In genomic region chr9:115858848-115859247, GRCm38 (mm10) we compare ENCODE assay signal across 11 mouse cellular contexts. TPM values are rescaled to one million over a fixed set of nuclear protein-coding genes. Genes with fewer than 3 reads are reported as not detected.
DNase-seq lines count a peak whose midpoint lies in the region; ATAC-seq and TF ChIP-seq lines count a peak whose summit lies in the region.
"Had no signal": no experiment of that assay in that cellular context is flagged by ENCODE, and none has a peak within 500 bp of the region (broad histone marks: within the 10 kb centered on the region; RNA-seq: fewer than 3 reads in every experiment).

No protein-coding gene starts in this region.

- no peak overlapping the region for H3K4me2 ChIP-seq in hindbrain, embryonic 11.5 days (replicated peaks; ENCODE audit: low read depth, low read length)
- H3K4me2 ChIP-seq in hindbrain, embryonic 16.5 days (ENCODE audit: low read length), result no peak overlapping the region
- H3K4me2 ChIP-seq: heart, embryonic 15.5 days; midbrain, embryonic 12.5 days had no signal

- no peaks in the 10 kb centered on the region for H3K4me1 ChIP-seq in hindbrain, embryonic 11.5 days (replicated peaks; ENCODE audit: control insufficient read depth, insufficient read depth, low read length)
- no peaks in the 10 kb centered on the region for H3K4me1 ChIP-seq in hindbrain, embryonic 16.5 days (ENCODE audit: control insufficient read depth, insufficient read depth, low read depth, low read length)
- H3K4me1 ChIP-seq in spleen, adult 2 months (ENCODE audit: control insufficient read depth, insufficient read depth, insufficient read length), result no peaks in the 10 kb centered on the region
- no peaks in the 10 kb centered on the region for H3K4me1 ChIP-seq in forebrain, embryonic 10.5 days
- H3K4me1 ChIP-seq: heart, embryonic 15.5 days; midbrain, embryonic 12.5 days had no signal

- TF ChIP-seq CTCF in spleen, adult 2 months (IDR thresholded peaks at IDR 0.05; ENCODE audit: extremely low read depth, insufficient read depth, insufficient read length, insufficient replicate concordance), result peak; percentile 25; the same call in 1 of the 2 replicates

- DNase-seq in hindbrain, embryonic 11.5 days (ENCODE audit: low spot score), result peak; percentile 23
- no peak for DNase-seq in spleen, adult 2 months (ENCODE audit: low read depth in 1 of 2, low spot score in 2 of 2)
- no peak for DNase-seq in spleen, postnatal 36 days (ENCODE audit: low spot score in 2 of 2)
- DNase-seq in induced T-regulatory cell, adult 2 months (ENCODE audit: low read depth), result peak; percentile 5
- DNase-seq in thymus, postnatal 4 days, result peak; percentile 59
- no peak for DNase-seq in forebrain, embryonic 10.5 days (ENCODE audit: extremely low spot score, low spot score)
- DNase-seq in urinary bladder, postnatal 10 days (ENCODE audit: low spot score), result no peak
- DNase-seq: right cerebral cortex, postnatal 4 days had no signal

- H3K27ac ChIP-seq in hindbrain, embryonic 11.5 days (ENCODE audit: low read depth, low read length), result no peak overlapping the region
- H3K27ac ChIP-seq in hindbrain, embryonic 16.5 days (ENCODE audit: low read depth, low read length), result no peak overlapping the region
- no peak overlapping the region for H3K27ac ChIP-seq in spleen, adult 2 months (ENCODE audit: insufficient read depth, low read length)
- no peak overlapping the region for H3K27ac ChIP-seq in forebrain, embryonic 10.5 days
- H3K27ac ChIP-seq: heart, embryonic 15.5 days; midbrain, embryonic 12.5 days had no signal

- WGBS in hindbrain, embryonic 11.5 days, result 84% methylated on average over 3 of the region's 3 CpGs
- 80% methylated on average over 3 of the region's 3 CpGs for WGBS in hindbrain, embryonic 16.5 days
- 66% methylated on average over 3 of the region's 3 CpGs for WGBS in spleen, adult 2 months
- WGBS in forebrain, embryonic 10.5 days, result 91% methylated on average over 3 of the region's 3 CpGs

- H3K36me3 ChIP-seq in hindbrain, embryonic 11.5 days (ENCODE audit: control insufficient read depth, insufficient read depth, low read length), result no peaks in the 10 kb centered on the region
- no peaks in the 10 kb centered on the region for H3K36me3 ChIP-seq in hindbrain, embryonic 16.5 days (ENCODE audit: control insufficient read depth, insufficient read depth, low read length)
- no peaks in the 10 kb centered on the region for H3K36me3 ChIP-seq in spleen, adult 2 months (ENCODE audit: control insufficient read depth, insufficient read depth, low read length)
- H3K36me3 ChIP-seq in forebrain, embryonic 10.5 days (replicated peaks), result no peaks in the 10 kb centered on the region
- H3K36me3 ChIP-seq: heart, embryonic 15.5 days; midbrain, embryonic 12.5 days had no signal

- no peaks in the 10 kb centered on the region for H3K9me3 ChIP-seq in hindbrain, embryonic 11.5 days (ENCODE audit: control insufficient read depth, low read length)
- H3K9me3 ChIP-seq in hindbrain, embryonic 16.5 days (ENCODE audit: control insufficient read depth, low read length), result no peaks in the 10 kb centered on the region
- no peaks in the 10 kb centered on the region for H3K9me3 ChIP-seq in forebrain, embryonic 10.5 days
- H3K9me3 ChIP-seq: heart, embryonic 15.5 days; midbrain, embryonic 12.5 days had no signal

- H3K9ac ChIP-seq in hindbrain, embryonic 11.5 days (ENCODE audit: low read depth, low read length), result no peak overlapping the region
- no peak overlapping the region for H3K9ac ChIP-seq in hindbrain, embryonic 16.5 days (ENCODE audit: low read depth, low read length)
- H3K9ac ChIP-seq: heart, embryonic 15.5 days; midbrain, embryonic 12.5 days had no signal

- H3K4me3 ChIP-seq in hindbrain, embryonic 11.5 days (ENCODE audit: low read depth, low read length), result no peak overlapping the region
- H3K4me3 ChIP-seq in hindbrain, embryonic 16.5 days (ENCODE audit: low read length), result no peak overlapping the region
- H3K4me3 ChIP-seq in spleen, adult 2 months (ENCODE audit: extremely low read depth, insufficient read depth, insufficient read length), result no peak overlapping the region
- H3K4me3 ChIP-seq in forebrain, embryonic 10.5 days, result no peak overlapping the region
- H3K4me3 ChIP-seq: heart, embryonic 15.5 days; midbrain, embryonic 12.5 days had no signal

- ATAC-seq in hindbrain, embryonic 11.5 days (ENCODE audit: low FRiP score), result no peak
- no peak for ATAC-seq in hindbrain, embryonic 16.5 days

- TF ChIP-seq POLR2A in spleen, adult 2 months (IDR thresholded peaks at IDR 0.05; ENCODE audit: low read depth, low read length), result no peak

- H3K27me3 ChIP-seq in hindbrain, embryonic 11.5 days (ENCODE audit: control insufficient read depth, insufficient read depth, low read length), result no peaks in the 10 kb centered on the region
- H3K27me3 ChIP-seq in hindbrain, embryonic 16.5 days (replicated peaks; ENCODE audit: control insufficient read depth, insufficient read depth, low read length), result no peaks in the 10 kb centered on the region
- no peaks in the 10 kb centered on the region for H3K27me3 ChIP-seq in spleen, adult 2 months (ENCODE audit: control insufficient read depth, insufficient read depth, low read length)
- H3K27me3 ChIP-seq in forebrain, embryonic 10.5 days (ENCODE audit: poor library complexity, severe bottlenecking), result no peaks in the 10 kb centered on the region
- H3K27me3 ChIP-seq: heart, embryonic 15.5 days; midbrain, embryonic 12.5 days had no signal

RNA-seq across cellular contexts. Expression of gene Gadl1, which starts 50.4 kb away (rescaled TPM):
- 0.31 and 0.50 TPM in 2 replicates for polyA plus RNA-seq in hindbrain, embryonic 11.5 days (2014; fragmentation: Nextera tagmentation; extraction: Ambion mirVana)
- polyA plus RNA-seq in hindbrain, embryonic 16.5 days (2015; fragmentation: Nextera tagmentation; extraction: Ambion mirVana), result 0.41 and 0.76 TPM in 2 replicates
- polyA plus RNA-seq in spleen, adult 2 months (2012; rRNA removed), result not detected in 2 replicates
- 0.26 TPM in 2 replicates for polyA plus RNA-seq in forebrain, embryonic 10.5 days (2016; fragmentation: Nextera tagmentation; extraction: Ambion mirVana)

Comparison
In these comparisons a context has a peak if more than half of its experiments do, and no peak if none do; other contexts are left out.
1. DNase-seq: peak in hindbrain, embryonic 11.5 days (single experiment), induced T-regulatory cell, adult 2 months (single experiment) and thymus, postnatal 4 days (single experiment); none in spleen, adult 2 months (0 of 2), spleen, postnatal 36 days (0 of 2), forebrain, embryonic 10.5 days (single experiment) and urinary bladder, postnatal 10 days (single experiment).